Mouse (Mus musculus) naive thymus-derived CD4-positive, alpha-beta T cell, adult 2 months (primary cell): ENCODE data around the gene Cd47.
A peak's percentile ranks its signal among the peaks of the same experiment; 100 is the strongest.

Source experiments
- DNase-seq: peaks from one replicate; pipeline ENCODE4 v3.0.0-alpha.2; 2011; ENCODE audit warnings: low read depth

Cd47 gene

DNA sequence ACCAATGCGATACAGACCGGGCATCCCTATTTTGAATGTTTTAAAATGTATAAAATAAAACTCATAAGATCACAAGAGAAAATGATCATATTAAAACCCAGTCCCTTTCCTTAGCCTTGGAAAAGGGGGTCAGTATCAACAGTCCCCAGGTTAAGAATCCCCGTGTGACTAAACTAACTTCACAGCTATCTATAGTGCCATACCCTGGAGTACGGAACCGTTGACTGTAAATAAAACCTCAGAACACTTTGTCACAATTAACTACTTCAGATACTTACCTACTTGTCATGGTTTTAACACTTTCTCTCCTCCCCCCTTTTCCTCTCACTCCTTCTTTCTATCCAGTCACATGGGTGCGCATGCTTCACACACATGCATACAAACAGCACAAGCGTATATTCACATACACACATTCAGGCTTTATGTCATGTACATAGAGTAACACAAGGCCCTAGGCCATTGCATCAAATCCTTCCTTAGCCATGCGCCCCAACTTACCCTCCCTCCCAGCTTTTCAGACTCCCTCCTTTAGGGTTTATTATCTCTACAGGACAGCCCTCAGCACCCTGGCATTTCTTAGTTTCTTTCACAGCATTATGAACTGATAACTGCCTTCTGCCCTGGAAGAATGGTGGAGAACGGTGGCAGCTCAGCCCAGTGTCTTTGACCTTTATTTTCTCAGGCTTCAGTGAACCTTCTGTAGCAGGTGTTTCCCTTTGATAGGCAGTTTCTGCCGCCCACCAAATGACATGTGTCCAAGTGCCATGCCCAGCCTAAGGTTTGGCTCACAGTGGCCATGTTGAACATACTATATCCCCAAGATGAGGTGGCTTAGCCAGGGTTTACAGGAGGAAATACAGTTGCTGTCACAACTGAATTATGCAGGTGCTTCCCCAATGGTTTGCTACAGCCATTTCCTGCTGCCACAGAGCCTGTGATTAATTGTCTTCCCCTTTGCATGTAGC is at the start of gene Cd47:
Gene Cd47, plus strand, starts transcription at position 937 of the 965 bp plus-strand sequence.
- DNase-seq = peak; percentile 50

GRCm38 (mm10) chr16:49752906-49753305 is 47.4 kb upstream of the Cd47 start:
- DNase-seq = no peak

- DNase-seq = no peak
These were observed 47.0 kb upstream of the Cd47 start for GRCm38 (mm10) chr16:49753318-49753717.

- no peak for DNase-seq
These were observed 39.7 kb upstream of the Cd47 start for GRCm38 (mm10) chr16:49760517-49761203.

- no peak for DNase-seq
These were observed 38.4 kb upstream of the Cd47 start for GRCm38 (mm10) chr16:49761981-49762380.

GRCm38 (mm10) chr16:49766326-49766725 is 34.0 kb upstream of the Cd47 start:
- peak; percentile 88 for DNase-seq

DNA sequence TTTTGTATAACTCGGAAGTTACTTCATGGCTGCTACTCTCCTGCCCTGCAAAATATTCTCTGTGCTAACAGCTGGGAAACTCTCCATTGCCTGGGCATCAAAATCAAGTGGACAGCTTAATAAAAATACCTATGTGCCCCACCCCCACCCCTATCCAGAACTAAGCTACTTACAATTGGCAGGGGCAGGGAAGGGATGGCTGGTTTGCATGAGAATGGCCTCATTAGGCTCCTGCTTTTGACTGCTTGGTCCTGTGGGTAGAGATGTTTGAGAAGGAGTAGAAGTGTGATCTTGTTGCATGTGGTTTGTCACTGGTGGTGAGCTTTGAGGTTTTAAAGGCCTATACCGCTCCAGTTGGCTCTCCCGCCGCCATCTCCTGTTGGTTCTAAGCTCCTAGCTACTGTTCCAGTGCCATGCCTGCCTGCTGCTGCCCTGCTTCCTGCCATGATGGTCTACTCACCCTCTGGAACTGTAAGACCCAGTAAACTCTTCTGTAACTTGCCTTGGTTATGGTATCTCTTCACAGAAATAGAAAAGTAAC is 31.8 kb upstream of the Cd47 start:
- peak; percentile 30 for DNase-seq

DNA sequence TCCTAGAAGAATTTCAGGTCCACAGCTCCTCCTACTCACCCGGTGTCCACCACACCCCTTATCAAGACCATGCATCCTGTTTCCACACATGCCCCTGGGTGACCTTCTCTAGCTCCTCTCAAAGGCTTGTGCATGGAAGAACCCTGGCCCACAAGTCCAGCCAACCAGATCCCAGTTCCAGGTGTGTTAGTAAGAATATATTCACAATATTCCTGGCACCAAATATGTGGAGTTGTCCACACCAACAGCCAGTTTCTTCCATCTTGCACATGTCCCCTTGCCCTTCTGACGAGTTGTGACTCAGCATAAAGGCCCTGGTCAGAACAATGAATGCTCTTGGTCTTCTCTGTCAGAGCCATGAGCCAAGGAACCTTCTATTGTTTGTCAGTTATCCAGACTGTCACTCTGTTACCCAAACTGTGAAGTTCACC is 30.5 kb upstream of the Cd47 start:
- peak; percentile 17 for DNase-seq

- peak; percentile 40 for DNase-seq
These were observed 29.8 kb upstream of the Cd47 start for GRCm38 (mm10) chr16:49770320-49771189.

DNA sequence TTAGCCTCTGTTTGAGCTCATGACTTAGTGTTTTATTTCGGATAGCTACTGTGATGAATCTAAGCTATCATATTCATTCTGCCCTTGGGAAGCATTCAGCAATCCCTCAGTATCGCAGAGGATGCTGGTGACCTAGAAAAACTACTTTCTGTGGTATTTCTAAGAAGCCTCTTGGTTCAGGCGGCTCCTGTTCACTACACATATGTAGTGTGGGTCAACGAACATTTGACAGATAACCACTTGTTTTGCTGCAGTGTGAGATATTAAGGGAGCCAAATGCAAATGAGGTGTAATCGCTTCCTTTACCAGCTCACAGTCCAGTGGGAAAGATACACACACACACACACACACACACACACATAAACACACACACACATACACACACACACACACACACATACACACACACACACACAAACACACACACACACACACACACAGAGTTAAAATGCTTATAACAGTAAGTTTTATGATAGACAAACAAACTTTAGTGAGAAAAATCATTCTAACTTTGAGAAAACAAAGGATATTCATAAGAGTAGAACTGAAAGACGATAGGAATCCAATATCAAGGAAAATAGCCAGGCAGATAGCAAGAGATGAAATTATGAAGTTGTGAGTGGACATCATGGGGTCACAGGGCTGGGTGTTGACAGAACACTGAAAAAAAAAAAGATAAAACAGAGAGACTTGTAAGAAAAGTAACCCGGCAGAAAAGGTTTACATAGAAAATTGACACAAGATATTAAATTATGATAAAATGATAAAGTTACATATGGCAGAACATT is 28.5 kb upstream of the Cd47 start:
- DNase-seq = peak; percentile 33

GRCm38 (mm10) chr16:49772576-49772975 is 27.8 kb upstream of the Cd47 start:
- DNase-seq = peak; percentile 43

DNA sequence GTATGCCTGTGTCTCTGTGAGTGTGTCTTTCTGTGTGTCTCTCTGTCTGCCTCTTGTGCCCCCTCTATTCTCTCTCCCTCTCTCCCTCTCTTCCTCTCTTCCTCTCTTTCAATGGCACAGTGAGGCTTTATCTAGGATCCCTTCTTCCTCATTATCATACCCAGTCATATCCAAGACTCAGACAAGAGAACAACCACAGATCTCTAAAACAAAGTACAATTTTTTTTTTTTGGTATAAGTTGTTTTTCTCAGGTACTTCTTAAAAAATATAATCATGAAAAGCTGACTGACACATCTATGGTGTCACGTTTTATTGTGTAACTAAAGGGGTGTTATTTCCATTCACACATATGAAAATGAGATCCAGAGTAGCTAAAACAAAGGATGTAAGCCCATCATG is 27.3 kb upstream of the Cd47 start:
- no peak for DNase-seq

DNA sequence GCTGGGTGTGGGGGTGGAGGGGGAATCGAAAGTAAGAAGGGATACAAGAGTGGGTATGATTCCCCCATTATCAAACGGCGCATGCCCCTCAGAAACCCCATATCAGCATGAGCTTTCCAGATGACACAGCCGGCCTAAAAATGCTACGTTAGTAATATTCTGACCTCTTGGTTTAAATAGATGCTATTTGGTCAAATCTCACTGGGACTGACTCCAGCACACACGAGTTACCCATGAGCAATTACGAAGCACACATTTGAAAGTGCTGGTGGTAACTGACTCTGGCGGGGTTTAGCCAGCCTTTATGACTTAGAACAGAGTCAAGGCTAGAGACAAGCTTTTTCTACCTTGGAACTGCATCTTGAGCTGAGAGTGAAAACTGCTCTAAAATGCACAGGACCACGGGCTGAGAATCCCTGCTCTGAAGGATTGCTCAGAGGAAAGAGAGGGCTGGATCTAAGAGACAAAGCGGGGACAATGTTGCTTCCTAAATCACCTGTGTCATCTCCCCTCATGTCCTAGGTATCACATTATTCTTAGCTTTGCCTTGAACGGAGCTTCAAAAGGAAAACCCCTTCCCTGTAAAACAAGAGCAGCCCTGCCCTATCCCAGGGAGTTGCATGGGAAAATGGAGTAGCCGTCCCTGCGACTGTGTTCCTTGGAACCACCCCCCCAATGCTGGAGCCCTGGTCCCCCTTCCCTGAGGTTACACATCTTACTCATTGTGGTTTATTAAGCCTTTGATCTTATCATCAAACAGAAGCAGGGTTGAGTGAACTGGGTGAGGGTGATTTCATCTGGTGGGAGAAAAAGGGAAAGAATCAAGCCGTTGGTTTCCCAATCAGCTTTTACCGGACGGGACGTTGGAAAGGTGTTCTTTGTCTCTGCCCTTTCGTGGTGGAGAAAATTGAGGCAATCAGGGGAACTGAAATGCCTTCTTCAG is 26.0 kb upstream of the Cd47 start:
- peak; percentile 58 for DNase-seq

DNA sequence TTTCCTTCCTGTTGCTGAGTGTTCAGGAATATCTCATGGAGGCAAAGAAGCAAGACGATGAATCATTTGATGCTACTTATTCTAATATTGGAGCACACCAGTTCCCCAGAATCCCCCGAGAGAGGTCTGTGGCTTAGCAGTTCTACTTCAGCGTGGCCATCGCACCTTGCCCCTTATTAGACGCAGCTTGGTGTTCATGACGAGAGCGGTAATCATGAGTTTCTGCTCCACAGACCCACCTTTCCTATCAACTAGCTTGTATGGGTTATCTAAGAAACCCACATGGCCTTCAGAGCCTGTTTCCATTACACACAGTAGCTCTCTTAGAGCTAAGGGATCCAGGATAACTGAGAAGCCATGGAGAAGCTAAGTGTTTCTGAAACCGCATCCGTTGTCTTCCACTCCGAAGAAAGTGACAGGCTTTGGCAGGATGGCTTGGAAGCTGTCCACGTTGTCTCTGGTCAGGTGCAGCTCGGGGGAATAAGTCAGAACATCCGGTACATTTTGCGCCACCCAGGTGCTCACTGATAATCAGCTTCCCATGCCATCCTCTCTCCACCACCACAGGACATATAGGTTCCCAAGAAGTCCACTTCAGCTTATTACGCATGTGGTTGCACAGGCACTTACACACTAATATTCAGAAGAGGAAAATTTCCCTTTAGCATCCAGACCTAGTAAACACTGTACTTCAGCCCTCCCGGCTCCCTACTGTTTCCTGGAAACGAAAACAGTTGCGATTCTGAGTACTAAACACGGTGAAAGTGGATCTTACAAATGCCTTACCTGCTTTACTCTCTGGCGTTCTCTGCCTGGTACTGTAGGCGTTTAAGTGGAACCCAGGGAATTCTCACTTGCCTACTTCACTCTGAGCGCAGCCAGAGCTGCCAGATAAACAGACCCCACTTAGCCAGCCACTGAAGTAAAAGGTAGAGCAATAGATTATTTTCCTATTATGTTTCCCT is 25.0 kb upstream of the Cd47 start:
- DNase-seq = peak; percentile 36

DNA sequence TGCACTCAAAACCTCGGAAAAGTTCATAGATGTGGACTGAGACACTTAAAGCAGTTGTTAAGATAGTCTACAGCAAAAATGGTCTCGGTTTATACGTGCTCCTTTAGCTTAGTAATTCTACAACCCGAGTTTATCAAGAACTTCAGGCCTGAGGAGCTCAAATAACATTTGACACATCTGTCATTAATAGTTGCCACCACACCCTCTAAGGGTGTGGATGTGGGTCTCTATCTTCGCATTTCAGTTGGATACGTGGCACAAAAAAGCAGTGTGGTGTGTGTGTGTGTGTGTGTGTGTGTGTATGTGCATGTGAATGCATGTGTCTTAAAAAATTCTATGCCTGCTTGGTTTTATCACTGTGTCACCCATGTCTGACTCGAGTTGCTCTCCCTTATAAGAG is 23.4 kb upstream of the Cd47 start:
- DNase-seq = no peak

DNA sequence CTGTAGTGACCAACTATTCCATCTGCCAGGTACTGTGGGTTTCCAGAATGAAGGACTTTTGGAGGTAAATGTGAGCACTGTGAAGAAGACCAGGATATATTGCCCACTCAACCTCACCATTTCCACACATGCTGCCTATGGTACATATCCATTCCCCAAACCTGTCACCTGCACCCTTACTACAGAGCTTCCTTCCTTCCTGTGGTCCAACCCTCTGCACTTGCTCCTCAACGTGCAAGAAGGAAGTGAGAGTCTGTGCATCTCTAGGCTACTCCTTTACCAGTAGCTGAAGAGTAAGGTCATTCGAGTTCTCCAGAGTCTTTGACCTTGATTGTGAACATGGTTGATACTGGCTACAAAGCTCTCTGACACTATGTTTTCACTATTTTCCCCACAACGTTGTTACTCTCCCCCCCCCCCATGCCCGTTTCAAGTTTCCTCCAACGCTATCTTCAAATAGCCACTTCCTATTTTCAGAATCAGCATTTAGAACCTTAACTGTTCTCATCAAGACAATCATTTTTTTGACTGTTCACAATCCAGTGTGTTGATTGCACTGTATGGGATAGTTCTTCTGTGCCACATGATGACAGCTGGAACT is 18.7 kb upstream of the Cd47 start:
- peak; percentile 64 for DNase-seq

GRCm38 (mm10) chr16:49783369-49783768 is 17.0 kb upstream of the Cd47 start:
- no peak for DNase-seq

- no peak for DNase-seq
These were observed 14.2 kb upstream of the Cd47 start for GRCm38 (mm10) chr16:49786116-49786515.
